Mouse (Mus musculus) liver, adult 2 months (tissue): Measurements from ENCODE around the gene G0s2.

Experiments used
- CTCF ChIP-seq: fragments of 200-500 bp; IDR thresholded peaks from 2 replicates; pipeline ENCODE4 v1.5.1; 2011; ENCODE audit warnings: low read depth, low read length, control low read depth
- POLR2A ChIP-seq: fragments of 200-500 bp; IDR thresholded peaks from 2 replicates; pipeline ENCODE4 v1.6.1; 2011; ENCODE audit warnings: low read length, control low read depth; ENCODE audit not compliant: insufficient read depth; ENCODE audit errors: extremely low read depth

DNA sequence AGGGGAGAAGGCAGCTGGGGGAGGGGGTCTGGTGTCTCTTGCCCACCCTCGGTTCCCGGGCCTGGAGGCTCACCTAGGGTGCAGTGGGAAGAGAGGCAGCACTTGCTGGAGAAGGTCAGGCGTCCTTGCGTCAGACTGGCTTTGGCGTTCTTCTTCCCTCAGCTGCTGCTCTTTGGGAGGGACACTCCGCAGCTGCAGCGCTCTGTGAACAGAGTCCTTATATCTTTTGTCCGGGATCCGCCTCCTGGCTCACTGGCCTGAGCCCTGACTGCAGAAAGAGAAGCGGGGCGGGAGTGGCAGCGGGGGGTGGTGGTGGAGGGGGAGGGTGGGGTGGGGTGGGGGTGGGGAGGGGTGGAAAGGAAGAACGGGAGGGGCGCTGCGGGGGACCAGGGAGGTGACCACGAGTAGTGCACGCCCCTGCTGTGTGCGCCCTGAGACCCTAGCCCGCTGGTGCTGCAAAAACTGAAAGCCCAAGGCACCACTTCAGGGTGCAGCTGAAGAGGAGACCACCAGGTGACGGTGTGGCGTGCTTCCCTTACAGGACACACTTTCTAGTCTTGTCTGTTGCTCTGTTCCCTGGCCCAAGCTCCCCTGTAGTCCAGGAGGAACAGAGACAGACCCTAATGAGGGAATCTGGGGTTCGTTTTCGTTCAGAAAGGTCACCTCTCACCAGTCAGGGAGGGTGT, at the start of gene G0s2:
- TF ChIP-seq CTCF (peak; percentile 74), POLR2A (peak; percentile 100)
